Mouse (Mus musculus): Measurements from ENCODE around the gene Mrgprb2. TPM values are rescaled to one million over a fixed set of nuclear protein-coding genes. Genes with fewer than 3 reads are reported as not detected.

Mrgprb2 gene
- not detected in 2 replicates for polyA plus RNA-seq (2016; fragmentation: Nextera tagmentation; extraction: Ambion mirVana)

GRCm38 (mm10) chr7:48557986-48558385 is at the start of gene Mrgprb2:
Mrgprb2 (minus strand) TSS chr7:48558086.
- Histone ChIP-seq H3K9me3 (no peaks in the 10 kb centered on the region), H3K9ac (no peak within 1 kb of the TSS), H3K4me3 (no peak within 1 kb of the TSS), H3K36me3 (no peaks in the 10 kb centered on the region), H3K4me1 (no peaks in the 10 kb centered on the region), H3K4me2 (replicated peaks) (no peak within 1 kb of the TSS), H3K27me3 (replicated peaks) (no peaks in the 10 kb centered on the region), H3K27ac (no peak within 1 kb of the TSS)
- ATAC-seq (ENCODE audit: low FRiP score, low read depth): no peak

Other genes with a start within 250 kb of the Mrgprb2 start
- gene Mrgprb8, start 169.6 kb downstream of the Mrgprb2 start, polyA plus RNA-seq (2016; fragmentation: Nextera tagmentation; extraction: Ambion mirVana): not detected in 2 replicates
- gene Mrgprb1, start 101.7 kb downstream of the Mrgprb2 start, polyA plus RNA-seq (2016; fragmentation: Nextera tagmentation; extraction: Ambion mirVana): not detected in 2 replicates
- gene Mrgprx2, start 58.8 kb downstream of the Mrgprb2 start, polyA plus RNA-seq (2016; fragmentation: Nextera tagmentation; extraction: Ambion mirVana): not detected in 2 replicates
- gene Mrgprb3, start 85.7 kb upstream of the Mrgprb2 start, polyA plus RNA-seq (2016; fragmentation: Nextera tagmentation; extraction: Ambion mirVana): not detected in 2 replicates
- 34.0 and 42.6 TPM in 2 replicates for gene Zdhhc13, start 230.9 kb upstream of the Mrgprb2 start, polyA plus RNA-seq (2016; fragmentation: Nextera tagmentation; extraction: Ambion mirVana)